Mouse (Mus musculus): ENCODE results near the gene Brd4.

Brd4 gene

DNA sequence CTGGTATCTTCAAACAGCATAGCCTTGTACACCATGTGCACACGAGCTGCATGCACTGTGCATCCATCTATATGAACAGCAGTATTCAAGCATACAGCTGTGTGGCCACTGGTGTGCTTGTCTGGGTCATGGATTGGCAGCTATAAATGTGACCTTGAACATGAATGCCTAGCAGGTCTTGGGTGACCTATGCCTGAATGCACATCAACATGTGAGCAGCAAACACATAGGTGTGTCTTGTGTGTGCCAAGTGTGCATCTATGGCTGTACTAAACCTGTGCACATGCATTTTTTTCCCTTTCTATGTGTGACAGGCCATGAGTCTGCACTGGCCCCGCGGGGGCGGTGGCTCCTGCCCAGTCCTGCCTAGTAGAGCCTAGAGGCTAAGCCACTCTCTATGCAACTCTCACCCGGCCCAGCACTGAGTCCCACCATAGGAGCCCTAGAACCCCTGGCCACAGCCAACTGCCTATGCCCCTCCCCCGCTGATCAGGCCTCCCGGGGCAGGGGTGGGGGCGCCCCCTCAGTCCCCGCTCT, 119.2 kb downstream of the Brd4 start:
- no peak for DNase-seq

DNA sequence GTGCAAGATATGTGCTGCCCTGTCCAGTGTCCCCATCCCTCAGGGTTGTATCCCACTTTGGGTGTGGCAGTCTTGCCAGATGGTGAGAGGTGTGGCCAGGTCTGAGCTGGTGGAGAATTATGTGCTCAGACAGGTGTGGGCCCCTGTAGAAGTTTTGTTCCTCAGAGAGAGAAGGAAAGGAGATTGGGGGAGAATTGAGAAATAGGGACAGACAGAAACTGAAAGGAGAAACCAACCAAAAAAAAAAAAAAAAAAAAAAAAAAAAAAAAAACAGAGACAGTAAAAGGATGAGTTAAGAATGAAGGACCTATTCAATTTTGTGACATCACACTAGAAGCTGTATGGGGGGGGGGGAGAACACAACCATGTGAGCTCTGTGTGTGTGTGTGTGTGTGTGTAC, 119.7 kb downstream of the Brd4 start:
- DNase-seq: no peak

DNA sequence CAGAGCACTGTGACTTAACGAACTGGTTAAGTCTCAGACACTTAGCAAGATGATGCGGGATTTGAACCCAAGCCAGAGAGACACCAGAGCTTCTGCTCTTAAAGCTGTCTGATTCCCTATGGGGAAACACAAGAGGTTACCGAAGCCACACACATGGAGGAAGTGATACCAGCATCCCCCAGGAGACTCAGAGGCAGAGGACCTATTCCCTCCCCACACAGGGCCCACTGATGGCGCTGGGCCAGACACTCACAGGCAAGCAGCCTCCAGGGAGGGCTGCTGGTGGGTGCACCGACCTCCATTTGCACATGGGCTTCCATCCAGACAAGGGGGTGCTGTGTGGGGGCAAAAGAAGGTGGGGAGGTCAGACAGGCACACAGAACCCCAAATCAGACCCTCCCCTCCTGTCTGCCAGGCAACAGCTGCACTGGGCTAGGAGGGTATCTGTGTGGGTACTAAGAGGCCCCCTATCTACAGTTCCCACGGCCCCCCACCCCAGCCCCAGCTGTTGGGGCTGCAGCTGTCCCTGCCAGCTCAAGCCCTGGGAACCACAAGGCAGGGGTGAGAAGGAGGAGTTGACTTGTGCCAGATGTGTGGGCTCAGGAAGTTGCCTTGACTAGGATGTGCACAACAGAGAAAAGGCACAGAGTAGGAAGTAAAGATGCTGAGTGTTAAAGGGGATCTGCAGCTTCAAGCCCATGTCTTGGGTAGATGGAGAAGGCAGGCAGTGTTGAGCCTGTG, 120.4 kb downstream of the Brd4 start:
- peak; percentile 66 to 87 for DNase-seq

DNA sequence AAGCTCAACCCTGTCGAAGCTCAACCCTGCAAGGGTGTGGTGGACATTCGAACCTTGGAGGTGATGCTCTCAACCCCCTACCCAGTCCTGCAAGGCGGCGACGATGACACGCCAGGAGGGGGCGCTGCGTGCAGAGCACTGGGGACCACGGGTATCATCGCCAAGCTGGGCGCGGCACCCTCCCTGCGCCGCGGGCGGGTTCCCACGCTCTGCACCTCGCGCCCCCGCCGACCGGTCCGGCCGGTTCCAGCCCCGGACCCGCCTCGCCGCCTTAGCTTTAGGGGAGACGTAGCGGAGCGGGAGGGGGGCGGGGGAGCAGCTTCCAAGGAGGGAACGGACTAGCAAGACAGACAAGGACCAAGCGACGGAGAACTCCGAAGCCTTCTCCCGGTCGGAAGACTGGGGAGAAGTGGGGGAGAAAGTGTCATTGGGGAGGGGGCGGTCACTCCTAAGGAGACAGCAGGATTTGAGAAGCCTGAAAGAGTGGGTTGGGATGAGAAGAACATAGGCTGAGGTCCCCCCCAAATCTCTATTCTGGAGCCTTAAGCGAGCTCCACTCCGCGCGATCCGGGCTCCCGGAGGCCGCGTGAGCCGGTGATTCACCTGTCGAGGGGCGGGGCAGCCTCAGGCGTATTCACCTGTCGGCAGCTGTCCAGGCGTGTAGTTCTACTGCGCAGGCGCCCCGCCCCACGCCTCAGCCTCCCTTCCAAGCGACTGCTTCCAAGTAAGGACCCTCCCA, 122.2 kb downstream of the Brd4 start:
- DNase-seq: peak; percentile 86

DNA sequence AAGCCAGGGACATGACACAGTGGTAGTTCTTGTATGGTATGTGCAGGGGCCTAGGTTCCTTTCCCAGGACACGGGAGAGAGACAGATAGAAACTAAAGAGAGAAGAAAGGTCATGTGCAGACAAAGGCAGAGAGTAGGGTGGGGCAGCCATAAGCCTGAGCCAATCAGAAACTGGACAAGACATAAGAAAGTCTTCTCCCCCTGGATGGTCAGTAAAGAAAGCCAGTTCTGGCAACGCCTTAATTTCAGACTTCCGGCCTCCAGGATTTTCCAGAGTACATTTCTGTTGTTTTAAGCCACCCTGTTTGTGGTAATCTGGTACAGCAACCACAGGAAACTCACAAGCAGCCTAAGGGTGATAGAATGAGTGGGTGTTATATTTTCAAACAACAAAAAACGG, 123.6 kb downstream of the Brd4 start:
- DNase-seq: no peak

DNA sequence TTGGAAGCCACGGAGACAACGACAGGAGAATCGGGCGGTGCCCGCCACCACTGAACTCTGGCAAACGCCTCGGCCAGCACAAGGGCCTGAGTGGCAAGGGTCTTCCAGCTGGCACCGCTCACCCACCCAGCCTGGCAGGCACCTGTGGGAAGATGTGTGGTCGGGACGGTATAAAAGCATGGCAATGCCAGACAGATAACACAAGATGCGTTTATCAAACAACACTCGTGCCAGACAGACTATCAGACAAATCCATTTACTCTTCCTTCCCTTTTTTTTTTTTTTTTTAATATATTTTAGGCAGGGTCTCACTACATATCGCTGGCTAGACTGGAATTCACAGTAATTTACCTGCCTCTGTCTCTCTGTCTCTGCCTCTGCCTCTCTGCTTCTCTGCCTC, 125.7 kb downstream of the Brd4 start:
- no peak for DNase-seq

DNA sequence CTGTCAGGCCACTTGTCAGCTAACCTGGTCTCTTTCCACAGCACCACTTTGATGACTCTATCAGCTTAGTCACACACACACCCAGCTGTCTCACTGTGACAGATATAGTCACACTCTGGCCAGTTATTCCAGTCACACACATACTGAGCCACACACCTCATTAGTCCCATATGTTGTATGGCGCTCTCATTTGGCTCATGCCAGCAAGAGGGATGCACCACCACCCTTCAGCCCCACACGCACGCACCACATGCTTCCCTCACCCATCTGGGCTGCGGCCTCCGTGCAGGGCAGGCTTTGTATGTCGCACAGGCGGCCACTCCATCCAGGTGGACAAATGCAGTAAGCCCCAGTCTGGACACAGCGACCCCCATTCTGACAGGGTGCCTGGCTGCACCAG, 137.8 kb downstream of the Brd4 start:
- no peak for DNase-seq
